Mouse (Mus musculus): ENCODE results near the gene Six2. TPM values are rescaled to one million over a fixed set of nuclear protein-coding genes. Genes with fewer than 3 reads are reported as not detected.
A peak's percentile ranks its signal among the peaks of the same experiment; 100 is the strongest.

The Six2 gene
- polyA plus RNA-seq, 1 experiment from 2014 or later: 15.3 TPM

DNA sequence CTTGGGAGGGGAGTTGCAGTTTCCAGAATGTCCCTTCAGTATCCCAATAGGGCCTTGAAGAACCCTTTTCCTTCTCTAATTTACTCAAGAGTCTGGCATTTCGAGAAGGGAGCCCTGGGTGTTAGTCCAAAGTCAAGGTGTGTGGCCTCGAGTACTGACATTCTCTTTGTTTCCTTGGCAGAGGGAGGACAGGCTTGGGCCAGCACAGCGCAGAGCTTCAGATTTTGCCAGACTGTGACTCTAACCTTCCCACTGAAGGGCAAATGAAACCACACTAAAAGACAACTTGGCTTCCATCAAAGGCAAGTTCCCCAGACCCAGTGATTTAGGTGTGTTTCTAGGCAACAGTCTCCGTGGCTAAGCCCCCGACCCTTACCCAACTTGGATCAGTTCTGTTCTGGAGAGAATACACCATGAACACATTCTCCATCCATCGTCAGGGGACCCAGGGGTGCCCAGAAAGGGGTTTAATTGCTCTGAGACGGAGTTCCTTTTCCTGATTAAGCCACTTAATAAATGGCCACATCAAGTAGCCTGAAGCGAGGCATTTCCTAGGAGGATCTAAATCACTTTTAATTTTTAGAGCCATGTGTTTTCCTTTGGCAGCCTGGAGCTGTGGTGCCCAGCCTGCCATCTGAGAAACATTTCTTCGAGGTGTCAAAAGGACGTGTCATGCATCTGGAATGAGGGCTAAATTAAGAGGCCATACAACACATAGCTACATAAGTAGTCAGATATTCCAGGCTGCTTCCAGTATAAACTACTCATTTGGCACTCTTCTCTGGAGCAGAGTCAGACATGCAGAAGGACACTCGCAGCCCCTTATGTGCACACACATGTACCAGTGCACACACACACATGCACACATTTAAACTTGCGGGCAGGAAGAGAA lies 16.5 kb upstream of the Six2 start:
- no peak overlapping the region for H3K9ac ChIP-seq
- no peak overlapping the region for H3K4me3 ChIP-seq
- H3K27ac ChIP-seq: no peak overlapping the region
- H3K27me3 ChIP-seq: peaks cover 37% of the 10 kb centered on the region
- ATAC-seq (ENCODE audit: low FRiP score): no peak
- H3K4me1 ChIP-seq: no peaks in the 10 kb centered on the region; the same call in 1 of the 2 replicates
- H3K4me2 ChIP-seq (replicated peaks): no peak overlapping the region
- no peaks in the 10 kb centered on the region for H3K36me3 ChIP-seq
- no peaks in the 10 kb centered on the region for H3K9me3 ChIP-seq (replicated peaks)
- WGBS: 66% methylated on average over 12 of the region's 12 CpGs

DNA sequence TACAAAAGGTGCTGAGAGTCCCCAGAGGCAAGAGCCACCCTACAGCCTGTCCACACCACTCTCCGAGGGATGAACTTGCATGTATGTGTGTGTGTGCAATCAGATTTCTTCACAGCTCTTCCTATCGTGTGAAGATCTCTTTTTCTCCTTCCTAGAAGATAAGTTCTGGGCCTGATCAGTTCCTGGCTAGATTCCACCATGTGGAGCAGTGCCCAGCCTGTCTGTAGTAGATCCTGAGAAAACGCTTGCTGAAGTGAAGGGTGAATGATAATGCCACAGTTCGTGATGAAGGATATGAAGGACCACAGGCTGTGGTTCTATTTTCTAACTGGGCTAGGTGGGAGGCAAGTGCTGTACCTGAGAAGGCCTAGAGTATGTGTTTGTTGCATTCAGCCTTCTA lies 12.0 kb upstream of the Six2 start:
- 81% methylated on average over 4 of the region's 4 CpGs for WGBS
- Histone ChIP-seq H3K36me3 (no peaks in the 10 kb centered on the region), H3K27me3 (peaks cover 56% of the 10 kb centered on the region), H3K4me1 (no peaks in the 10 kb centered on the region; the same call in 1 of the 2 replicates), H3K4me3 (no peak overlapping the region), H3K27ac (no peak overlapping the region), H3K4me2 (replicated peaks) (no peak overlapping the region), H3K9ac (no peak overlapping the region), H3K9me3 (replicated peaks) (no peaks in the 10 kb centered on the region)
- no peak for ATAC-seq (ENCODE audit: low FRiP score)

- 0 out of 2 replicates have a peak, but pooled peaks cover 3% of the 10 kb centered on the region for H3K9me3 ChIP-seq (replicated peaks)
- H3K4me3 ChIP-seq: no peak overlapping the region
- H3K27me3 ChIP-seq: peaks cover 59% of the 10 kb centered on the region
- no peaks in the 10 kb centered on the region for H3K4me1 ChIP-seq
- no peak overlapping the region for H3K27ac ChIP-seq
- 85% methylated on average over 6 of the region's 6 CpGs for WGBS
- ATAC-seq (ENCODE audit: low FRiP score): no peak
- no peak overlapping the region for H3K9ac ChIP-seq
- no peak overlapping the region for H3K4me2 ChIP-seq (replicated peaks)
- H3K36me3 ChIP-seq: no peaks in the 10 kb centered on the region
Measured at GRCm38 (mm10) chr17:85698643-85699042, 10.6 kb upstream of the Six2 start.

DNA sequence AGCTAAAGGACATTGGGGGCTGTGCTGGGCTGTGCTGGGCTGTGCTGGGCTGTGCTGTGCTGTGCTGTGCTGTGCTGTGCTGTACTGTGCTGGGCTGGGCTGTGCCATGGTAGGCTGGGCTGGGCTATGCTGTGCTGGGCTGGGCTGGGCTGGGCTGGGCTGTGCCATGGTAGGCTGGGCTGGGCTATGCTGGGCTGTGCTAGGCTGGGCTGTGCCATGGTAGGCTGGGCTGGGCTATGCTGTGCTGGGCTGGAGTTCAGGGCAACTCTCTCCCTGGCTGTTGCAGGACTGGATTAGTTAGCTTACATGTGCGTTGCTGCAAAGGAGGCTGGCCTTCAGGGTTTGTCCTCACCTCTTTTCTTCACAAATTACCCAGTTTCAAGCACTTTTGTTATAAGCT lies 9.9 kb upstream of the Six2 start:
- H3K4me3 ChIP-seq: no peak overlapping the region
- no peaks in the 10 kb centered on the region for H3K4me1 ChIP-seq
- H3K9ac ChIP-seq: no peak overlapping the region
- H3K4me2 ChIP-seq (replicated peaks): no peak overlapping the region
- no peaks in the 10 kb centered on the region for H3K36me3 ChIP-seq
- peaks cover 65% of the 10 kb centered on the region for H3K27me3 ChIP-seq
- no peak overlapping the region for H3K27ac ChIP-seq
- H3K9me3 ChIP-seq (replicated peaks): 0 out of 2 replicates have a peak, but pooled peaks cover 3% of the 10 kb centered on the region
- ATAC-seq (ENCODE audit: low FRiP score): no peak
- 79% methylated on average over 1 of the region's 1 CpGs for WGBS

DNA sequence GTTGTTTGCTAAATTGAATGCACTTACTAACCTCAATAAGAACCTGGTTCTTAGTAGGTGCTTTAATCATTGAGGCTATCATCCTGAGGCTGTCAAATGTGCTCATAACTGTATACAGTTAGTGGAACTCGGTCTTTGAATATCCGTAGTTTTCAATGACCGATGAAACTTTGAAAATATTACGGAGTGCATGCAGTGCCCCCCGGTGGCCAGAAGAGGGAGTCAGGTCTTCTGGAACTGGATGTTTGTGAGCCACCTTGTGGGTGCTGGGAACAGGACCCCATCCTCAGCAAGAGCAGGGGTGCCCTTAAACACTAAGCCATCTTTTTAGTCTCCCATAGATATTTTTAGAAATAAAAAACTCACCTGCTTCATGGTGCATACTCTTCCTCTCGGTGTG lies 6.4 kb upstream of the Six2 start:
- Histone ChIP-seq H3K27me3 (peaks cover 91% of the 10 kb centered on the region), H3K9ac (no peak overlapping the region), H3K4me1 (peaks cover 4% of the 10 kb centered on the region; the same call in 1 of the 2 replicates), H3K36me3 (no peaks in the 10 kb centered on the region), H3K27ac (no peak overlapping the region), H3K4me3 (no peak overlapping the region), H3K4me2 (replicated peaks) (no peak overlapping the region), H3K9me3 (replicated peaks) (0 out of 2 replicates have a peak, but pooled peaks cover 3% of the 10 kb centered on the region)
- ATAC-seq (ENCODE audit: low FRiP score): no peak
- 77% methylated on average over 6 of the region's 6 CpGs for WGBS

GRCm38 (mm10) chr17:85693101-85693500 lies 5.0 kb upstream of the Six2 start:
- H3K9ac ChIP-seq: no peak overlapping the region
- no peak overlapping the region for H3K27ac ChIP-seq
- 0 out of 2 replicates have a peak, but pooled peaks cover 3% of the 10 kb centered on the region for H3K9me3 ChIP-seq (replicated peaks)
- ATAC-seq (ENCODE audit: low FRiP score): no peak
- H3K4me3 ChIP-seq: peak overlapping the region; percentile 21
- H3K36me3 ChIP-seq: no peaks in the 10 kb centered on the region
- H3K4me2 ChIP-seq (replicated peaks): peak overlapping the region; percentile 30; the same call in 1 of the 2 replicates
- peaks cover 15% of the 10 kb centered on the region for H3K4me1 ChIP-seq
- 4% methylated on average over 9 of the region's 9 CpGs for WGBS
- peaks cover 94% of the 10 kb centered on the region for H3K27me3 ChIP-seq

GRCm38 (mm10) chr17:85692594-85692993 lies 4.5 kb upstream of the Six2 start:
- Histone ChIP-seq H3K4me1 (peaks cover 20% of the 10 kb centered on the region), H3K9ac (0 out of 2 replicates have a peak overlapping the region, but pooled peaks have one; percentile 5), H3K9me3 (replicated peaks) (0 out of 2 replicates have a peak, but pooled peaks cover 3% of the 10 kb centered on the region), H3K4me3 (peak overlapping the region; percentile 21), H3K4me2 (replicated peaks) (peak overlapping the region; percentile 30), H3K36me3 (no peaks in the 10 kb centered on the region), H3K27ac (0 out of 2 replicates have a peak overlapping the region, but pooled peaks have one; percentile 18), H3K27me3 (peaks cover 91% of the 10 kb centered on the region)
- 2% methylated on average over 23 of the region's 23 CpGs for WGBS
- ATAC-seq (ENCODE audit: low FRiP score): no peak

DNA sequence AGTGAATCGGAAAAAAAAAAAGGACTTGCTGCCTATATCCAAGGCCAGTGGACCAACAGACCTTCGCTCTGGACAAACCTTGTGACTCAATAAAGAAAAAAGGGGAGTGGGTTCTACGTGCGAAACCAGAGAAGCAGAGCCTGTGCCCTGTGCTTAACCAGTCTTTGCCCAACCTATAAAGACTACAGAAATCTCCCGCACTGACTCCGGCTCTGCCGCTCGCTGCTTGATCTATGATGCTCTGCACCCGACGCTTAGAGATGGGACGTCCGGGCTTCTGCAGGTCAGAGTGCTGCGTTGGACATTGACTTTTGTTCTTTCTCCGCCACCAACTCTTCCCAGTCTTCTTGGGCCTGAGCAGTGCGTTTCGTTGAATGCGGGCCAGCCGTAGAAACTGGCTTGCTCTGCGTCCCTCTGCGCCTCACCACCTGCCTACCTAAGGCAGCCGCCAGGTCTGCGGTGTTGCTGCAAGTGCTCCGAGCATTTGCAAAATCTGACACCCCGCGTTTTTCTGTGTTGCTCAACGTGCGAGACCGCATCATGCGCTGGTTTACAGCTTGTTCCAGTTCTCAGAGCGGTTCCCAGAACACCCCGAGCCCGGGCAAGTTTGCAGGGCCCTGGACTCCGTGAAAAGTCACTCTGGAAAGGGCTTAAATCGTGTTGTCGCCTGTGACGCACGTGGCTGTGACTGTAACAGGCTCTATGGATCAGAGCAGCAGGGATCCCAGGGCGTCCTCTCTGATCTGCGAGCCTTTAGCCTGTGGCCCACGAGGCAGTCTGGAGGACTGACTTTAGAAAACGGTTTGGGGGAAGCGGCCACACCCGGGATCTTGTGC lies 3.8 kb upstream of the Six2 start:
- H3K27me3 ChIP-seq: peaks cover 94% of the 10 kb centered on the region
- peak overlapping the region; percentile 5; the same call in 1 of the 2 replicates for H3K9ac ChIP-seq
- H3K36me3 ChIP-seq: no peaks in the 10 kb centered on the region
- H3K9me3 ChIP-seq (replicated peaks): 0 out of 2 replicates have a peak, but pooled peaks cover 3% of the 10 kb centered on the region
- peak overlapping the region; percentile 21 for H3K4me3 ChIP-seq
- 0 out of 2 replicates have a peak overlapping the region, but pooled peaks have one; percentile 18 for H3K27ac ChIP-seq
- 2% methylated on average over 43 of the region's 43 CpGs for WGBS
- peaks cover 27% of the 10 kb centered on the region for H3K4me1 ChIP-seq
- peak overlapping the region; percentile 30 for H3K4me2 ChIP-seq (replicated peaks)
- no peak for ATAC-seq (ENCODE audit: low FRiP score)

DNA sequence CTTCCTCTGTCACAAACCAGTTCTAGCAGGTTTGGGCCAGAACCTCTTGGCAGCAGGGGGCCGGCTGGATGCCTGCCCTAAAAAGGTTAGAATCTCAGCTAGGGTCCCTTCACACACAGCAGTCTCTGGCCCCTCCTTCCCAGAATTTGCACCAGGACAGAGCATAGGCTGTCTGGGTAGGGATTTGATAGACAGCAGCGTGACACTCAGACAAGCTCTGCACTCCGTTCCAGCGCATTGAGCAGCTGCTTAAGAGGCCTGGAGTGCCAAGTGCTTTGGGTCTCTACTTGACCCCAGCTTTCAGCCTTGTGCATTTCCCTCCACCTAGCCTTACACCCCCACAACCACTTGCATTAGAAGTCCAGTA lies 2.9 kb upstream of the Six2 start:
- Histone ChIP-seq H3K27ac (no peak overlapping the region), H3K9ac (no peak overlapping the region), H3K9me3 (replicated peaks) (0 out of 2 replicates have a peak, but pooled peaks cover 3% of the 10 kb centered on the region), H3K4me2 (replicated peaks) (peak overlapping the region; percentile 30; the same call in 1 of the 2 replicates), H3K4me3 (peak overlapping the region; percentile 21; the same call in 1 of the 2 replicates), H3K4me1 (peaks cover 28% of the 10 kb centered on the region), H3K27me3 (peaks cover 93% of the 10 kb centered on the region), H3K36me3 (no peaks in the 10 kb centered on the region)
- 0% methylated on average over 4 of the region's 4 CpGs for WGBS
- ATAC-seq (ENCODE audit: low FRiP score): no peak

DNA sequence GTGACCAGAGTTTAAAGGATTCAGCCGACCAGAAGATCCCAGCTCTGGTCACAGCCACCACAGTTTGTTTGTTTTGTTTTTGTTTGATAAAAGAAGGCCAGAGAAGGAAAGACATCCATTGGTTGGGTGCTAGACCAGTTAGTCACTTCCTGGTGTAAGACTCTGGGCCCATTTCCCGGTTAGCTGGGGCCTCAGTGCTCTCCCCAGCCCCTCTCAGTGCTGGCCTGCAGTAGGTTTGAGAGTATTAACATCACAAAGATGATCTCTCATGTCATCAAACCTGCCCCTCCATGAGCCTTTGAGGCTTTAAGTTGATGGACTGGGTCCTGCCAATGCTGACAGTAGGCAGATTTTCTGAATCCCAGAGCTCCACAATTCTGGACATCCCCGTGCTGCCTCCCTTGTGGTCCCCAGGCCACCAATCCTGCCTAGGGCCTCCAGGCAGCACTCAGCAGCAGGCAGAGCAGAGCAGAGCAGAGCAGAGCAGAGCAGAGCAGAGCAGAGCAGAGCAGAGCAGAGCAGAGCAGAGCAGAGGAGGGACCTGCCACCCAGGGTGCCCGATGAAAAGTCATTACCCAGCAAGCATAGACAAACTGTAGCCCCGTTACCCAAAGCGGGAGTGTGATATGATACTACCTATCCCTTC lies 2.4 kb upstream of the Six2 start:
- Histone ChIP-seq H3K36me3 (no peaks in the 10 kb centered on the region), H3K9ac (no peak overlapping the region), H3K9me3 (replicated peaks) (0 out of 2 replicates have a peak, but pooled peaks cover 3% of the 10 kb centered on the region), H3K4me2 (replicated peaks) (peak overlapping the region; percentile 62; the same call in 1 of the 2 replicates), H3K27ac (peak overlapping the region; percentile 25), H3K4me3 (peak overlapping the region; percentile 43; the same call in 1 of the 2 replicates), H3K4me1 (peaks cover 28% of the 10 kb centered on the region), H3K27me3 (peaks cover 94% of the 10 kb centered on the region)
- ATAC-seq (ENCODE audit: low FRiP score): no peak
- 2% methylated on average over 6 of the region's 6 CpGs for WGBS

GRCm38 (mm10) chr17:85689807-85690319 lies 1.8 kb upstream of the Six2 start:
- Histone ChIP-seq H3K27me3 (peaks cover 95% of the 10 kb centered on the region), H3K36me3 (no peaks in the 10 kb centered on the region), H3K9ac (no peak overlapping the region; the same call in 1 of the 2 replicates), H3K27ac (peak overlapping the region; percentile 71), H3K4me3 (peak overlapping the region; percentile 43), H3K4me1 (peaks cover 28% of the 10 kb centered on the region), H3K4me2 (replicated peaks) (peak overlapping the region; percentile 62), H3K9me3 (replicated peaks) (0 out of 2 replicates have a peak, but pooled peaks cover 3% of the 10 kb centered on the region)
- WGBS: 7% methylated on average over 5 of the region's 5 CpGs
- no peak for ATAC-seq (ENCODE audit: low FRiP score)
